Mouse (Mus musculus): ENCODE data around the gene Clec4a3. TPM values are rescaled to one million over a fixed set of nuclear protein-coding genes. Genes with fewer than 3 reads are reported as not detected.
"Not testable (repeated sequence)": the region's sequence is repeated elsewhere in the genome, so short reads cannot be mapped to it uniquely, and the experiment has no call there.

Clec4a3 gene
- 0.33 and 0.61 TPM in 2 replicates for polyA plus RNA-seq (2016; fragmentation: Nextera tagmentation; extraction: Ambion mirVana)

- Histone ChIP-seq H3K4me2 (no peak within 1 kb of the TSS), H3K9ac (no peak within 1 kb of the TSS)
These were observed at the start of gene Clec4a3 for GRCm38 (mm10) chr6:122952401-122952800. TSS of gene Clec4a3 (plus strand) at chr6:122952515.

GRCm38 (mm10) chr6:122919922-122920321 lies 32.4 kb upstream of the Clec4a3 start:
- no peaks in the 10 kb centered on the region for H3K27me3 ChIP-seq (replicated peaks)
- 42% methylated on average over 4 of the region's 4 CpGs for WGBS
- H3K4me3 ChIP-seq: no peak overlapping the region
- no peak overlapping the region for H3K27ac ChIP-seq (ENCODE audit: poor library complexity, severe bottlenecking)
- H3K4me1 ChIP-seq (replicated peaks): no peaks in the 10 kb centered on the region; the same call in 1 of the 2 replicates
- 0 out of 2 replicates have a peak, but pooled peaks have one; percentile 36 for ATAC-seq (ENCODE audit: insufficient number of reproducible peaks, low FRiP score)
- H3K4me2 ChIP-seq: no peak overlapping the region
- H3K9me3 ChIP-seq (replicated peaks): no peaks in the 10 kb centered on the region
- H3K36me3 ChIP-seq: no peaks in the 10 kb centered on the region
- H3K9ac ChIP-seq: no peak overlapping the region

More at GRCm38 (mm10) chr6:122952401-122952800, at the start of gene Clec4a3:
- Histone ChIP-seq H3K4me3 (no peak within 1 kb of the TSS), H3K4me1 (replicated peaks) (no peaks in the 10 kb centered on the region), H3K9me3 (replicated peaks) (no peaks in the 10 kb centered on the region), H3K36me3 (no peaks in the 10 kb centered on the region), H3K27me3 (replicated peaks) (no peaks in the 10 kb centered on the region), H3K27ac (ENCODE audit: poor library complexity, severe bottlenecking) (no peak within 1 kb of the TSS)
- no peak for ATAC-seq (ENCODE audit: insufficient number of reproducible peaks, low FRiP score)
- 74% methylated on average over 8 of the region's 8 CpGs for WGBS

- ATAC-seq (ENCODE audit: insufficient number of reproducible peaks, low FRiP score): no peak
- Histone ChIP-seq H3K9me3 (replicated peaks) (no peaks in the 10 kb centered on the region), H3K27me3 (replicated peaks) (no peaks in the 10 kb centered on the region), H3K27ac (ENCODE audit: poor library complexity, severe bottlenecking) (no peak within 1 kb of the TSS), H3K9ac (no peak within 1 kb of the TSS), H3K4me1 (replicated peaks) (no peaks in the 10 kb centered on the region; the same call in 1 of the 2 replicates), H3K36me3 (no peaks in the 10 kb centered on the region), H3K4me2 (no peak within 1 kb of the TSS), H3K4me3 (no peak within 1 kb of the TSS)
- 57% methylated on average over 4 of the region's 4 CpGs for WGBS
These were observed 30.9 kb upstream of the Clec4a3 start, which contains the start of gene Clec4a1 for GRCm38 (mm10) chr6:122921451-122921850. TSS of gene Clec4a1 (plus strand) at chr6:122921848.

DNA sequence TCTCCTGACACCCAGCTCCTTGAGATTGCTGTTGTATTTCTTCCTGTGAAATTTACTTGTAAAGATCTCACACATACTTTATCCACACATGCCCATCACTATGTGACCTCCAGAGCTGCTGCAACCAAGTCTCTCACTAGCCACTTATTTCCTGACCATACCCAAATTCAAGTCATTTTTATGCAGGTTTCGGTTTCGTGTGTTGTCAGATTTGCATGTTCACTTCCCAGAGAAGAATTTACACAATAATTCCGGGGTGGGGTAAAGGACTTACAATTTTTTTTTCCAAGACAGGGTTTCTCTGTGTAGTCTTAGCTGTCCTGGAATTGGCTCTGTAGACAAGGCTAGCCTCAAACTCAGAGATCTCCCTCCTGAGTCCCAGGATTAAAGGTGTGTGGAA lies 17.5 kb upstream of the Clec4a3 start:
- WGBS: 80% methylated on average over 3 of the region's 3 CpGs
- H3K4me1 ChIP-seq (replicated peaks): no peaks in the 10 kb centered on the region
- H3K27me3 ChIP-seq (replicated peaks): no peaks in the 10 kb centered on the region
- H3K4me2 ChIP-seq: no peak overlapping the region
- H3K27ac ChIP-seq (ENCODE audit: poor library complexity, severe bottlenecking): no peak overlapping the region
- no peaks in the 10 kb centered on the region for H3K9me3 ChIP-seq (replicated peaks)
- ATAC-seq (ENCODE audit: insufficient number of reproducible peaks, low FRiP score): no peak
- no peaks in the 10 kb centered on the region for H3K36me3 ChIP-seq
- no peak overlapping the region for H3K4me3 ChIP-seq
- H3K9ac ChIP-seq: no peak overlapping the region

- H3K4me2 ChIP-seq: no peak overlapping the region
- WGBS: 72% methylated on average over 5 of the region's 5 CpGs
- no peak for ATAC-seq (ENCODE audit: insufficient number of reproducible peaks, low FRiP score)
These were observed 12.7 kb upstream of the Clec4a3 start for GRCm38 (mm10) chr6:122939618-122940017.

GRCm38 (mm10) chr6:122946760-122947159 lies 5.6 kb upstream of the Clec4a3 start:
- Histone ChIP-seq H3K27ac (ENCODE audit: poor library complexity, severe bottlenecking) (no peak overlapping the region), H3K4me1 (replicated peaks) (no peaks in the 10 kb centered on the region), H3K4me2 (no peak overlapping the region), H3K9ac (no peak overlapping the region), H3K9me3 (replicated peaks) (no peaks in the 10 kb centered on the region; the same call in 1 of the 2 replicates), H3K36me3 (no peaks in the 10 kb centered on the region), H3K27me3 (replicated peaks) (no peaks in the 10 kb centered on the region), H3K4me3 (no peak overlapping the region)
- WGBS: 81% methylated on average over 2 of the region's 2 CpGs
- no peak for ATAC-seq (ENCODE audit: insufficient number of reproducible peaks, low FRiP score)

More at GRCm38 (mm10) chr6:122939618-122940017, 12.7 kb upstream of the Clec4a3 start:
- Histone ChIP-seq H3K9ac (no peak overlapping the region), H3K4me3 (no peak overlapping the region), H3K36me3 (no peaks in the 10 kb centered on the region), H3K27ac (ENCODE audit: poor library complexity, severe bottlenecking) (no peak overlapping the region), H3K27me3 (replicated peaks) (no peaks in the 10 kb centered on the region), H3K4me1 (replicated peaks) (no peaks in the 10 kb centered on the region), H3K9me3 (replicated peaks) (no peaks in the 10 kb centered on the region; the same call in 1 of the 2 replicates)

GRCm38 (mm10) chr6:122964562-122964961 lies 12.2 kb downstream of the Clec4a3 start:
- Histone ChIP-seq H3K27ac (ENCODE audit: poor library complexity, severe bottlenecking) (no peak overlapping the region), H3K36me3 (no peaks in the 10 kb centered on the region), H3K4me2 (no peak overlapping the region), H3K9me3 (replicated peaks) (peaks cover 3% of the 10 kb centered on the region; the same call in 1 of the 2 replicates), H3K9ac (no peak overlapping the region), H3K4me3 (no peak overlapping the region), H3K27me3 (replicated peaks) (no peaks in the 10 kb centered on the region), H3K4me1 (replicated peaks) (no peaks in the 10 kb centered on the region)
- 58% methylated on average over 2 of the region's 2 CpGs for WGBS
- no peak for ATAC-seq (ENCODE audit: insufficient number of reproducible peaks, low FRiP score)

DNA sequence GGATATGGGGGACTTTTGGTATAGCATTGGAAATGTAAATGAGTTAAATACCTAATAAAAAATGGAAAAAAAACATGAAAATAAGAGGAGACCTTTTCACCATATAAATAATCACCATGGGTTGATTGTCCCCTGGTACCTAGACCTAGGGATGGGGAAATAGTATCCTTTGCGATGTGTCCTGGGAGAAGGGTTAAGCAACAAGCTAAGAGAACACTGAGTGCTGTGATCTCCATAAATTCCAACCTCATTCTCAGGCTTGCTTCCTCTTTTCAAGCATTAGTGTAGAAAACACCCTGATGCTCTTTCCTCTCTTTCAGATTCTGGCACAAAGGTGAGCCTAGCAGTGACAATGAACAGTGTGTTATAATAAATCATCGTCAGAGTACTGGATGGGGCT lies 16.7 kb downstream of the Clec4a3 start:
- no peaks in the 10 kb centered on the region for H3K4me1 ChIP-seq (replicated peaks)
- H3K27ac ChIP-seq (ENCODE audit: poor library complexity, severe bottlenecking): no peak overlapping the region
- 72% methylated on average over 2 of the region's 2 CpGs for WGBS
- no peak for ATAC-seq (ENCODE audit: insufficient number of reproducible peaks, low FRiP score)
- H3K4me3 ChIP-seq: no peak overlapping the region
- H3K9ac ChIP-seq: no peak overlapping the region
- H3K9me3 ChIP-seq (replicated peaks): no peaks in the 10 kb centered on the region
- no peaks in the 10 kb centered on the region for H3K27me3 ChIP-seq (replicated peaks)
- no peak overlapping the region for H3K4me2 ChIP-seq
- H3K36me3 ChIP-seq: no peaks in the 10 kb centered on the region

DNA sequence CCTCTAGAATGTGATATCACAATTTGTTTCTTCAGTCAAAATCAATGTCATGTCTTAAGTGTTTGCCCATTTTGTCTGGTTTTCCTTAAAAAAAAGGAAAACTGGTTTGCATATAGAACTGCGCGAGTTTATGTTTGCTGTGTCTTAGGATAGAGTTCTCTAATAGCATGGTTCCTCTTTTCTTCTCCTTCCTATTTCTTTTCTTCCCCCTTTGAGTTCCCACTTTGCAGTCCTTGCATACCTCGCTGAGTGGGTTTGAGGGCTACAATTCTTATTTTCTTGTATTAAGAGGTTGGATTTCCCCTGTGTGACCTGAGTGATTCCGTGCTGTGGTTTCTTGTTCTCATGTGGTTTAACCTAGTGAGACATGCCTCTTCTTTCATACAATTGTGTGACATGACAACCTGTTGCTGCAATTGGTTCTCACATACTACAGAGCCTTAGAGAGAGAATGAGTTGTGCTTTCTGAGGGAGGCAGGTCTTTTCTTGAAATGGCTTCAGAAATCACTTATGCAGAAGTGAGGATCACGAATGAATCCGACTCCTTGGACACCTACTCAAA lies 37.6 kb downstream of the Clec4a3 start, which contains the start of gene Clec4a4:
Gene Clec4a4 (plus strand): TSS at position 492 of the 562 bp plus-strand sequence.
- Histone ChIP-seq H3K9ac (no peak within 1 kb of the TSS), H3K4me3 (no peak within 1 kb of the TSS), H3K9me3 (replicated peaks) (no peaks in the 10 kb centered on the region), H3K36me3 (no peaks in the 10 kb centered on the region), H3K4me1 (replicated peaks) (no peaks in the 10 kb centered on the region), H3K4me2 (no peak within 1 kb of the TSS), H3K27me3 (replicated peaks) (no peaks in the 10 kb centered on the region), H3K27ac (ENCODE audit: poor library complexity, severe bottlenecking) (no peak within 1 kb of the TSS)
- WGBS: 78% methylated on average over 6 of the region's 6 CpGs
- no peak for ATAC-seq (ENCODE audit: insufficient number of reproducible peaks, low FRiP score)

- H3K27ac ChIP-seq (ENCODE audit: poor library complexity, severe bottlenecking); H3K4me1 ChIP-seq (replicated peaks); H3K9ac ChIP-seq; H3K36me3 ChIP-seq; H3K4me3 ChIP-seq; H3K27me3 ChIP-seq (replicated peaks); H3K4me2 ChIP-seq; ATAC-seq (ENCODE audit: insufficient number of reproducible peaks, low FRiP score): not testable (repeated sequence)
- WGBS: 68% methylated on average over 2 of the region's 2 CpGs
- peaks cover 13% of the 10 kb centered on the region for H3K9me3 ChIP-seq (replicated peaks)
These were observed 52.4 kb downstream of the Clec4a3 start for GRCm38 (mm10) chr6:123004696-123005095.

DNA sequence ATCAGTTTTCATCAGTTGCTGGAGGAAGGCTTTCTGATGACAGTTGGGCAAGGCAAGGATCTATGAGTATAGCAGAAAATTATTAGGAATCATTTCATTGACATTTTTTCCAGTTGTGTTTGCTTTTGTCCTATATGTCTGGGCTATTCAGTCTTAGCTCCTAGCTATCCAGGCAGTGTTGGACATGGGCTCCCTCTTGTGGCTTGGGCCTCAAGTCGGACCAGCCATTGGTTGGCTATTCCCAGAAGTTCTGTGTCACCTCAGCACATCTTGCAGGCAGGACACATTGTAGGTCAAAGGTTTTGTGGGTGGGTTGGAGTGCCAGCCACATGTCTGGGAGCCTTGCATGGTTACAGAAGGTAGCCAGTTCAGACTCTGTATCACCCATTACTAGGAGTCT lies 53.3 kb downstream of the Clec4a3 start:
- 27% methylated on average over 1 of the region's 1 CpGs for WGBS
- no peaks in the 10 kb centered on the region for H3K36me3 ChIP-seq
- H3K4me2 ChIP-seq: no peak overlapping the region

More for the DNA sequence above, 53.3 kb downstream of the Clec4a3 start:
- Histone ChIP-seq H3K4me1 (replicated peaks) (no peaks in the 10 kb centered on the region), H3K4me3 (no peak overlapping the region), H3K9ac (no peak overlapping the region), H3K27me3 (replicated peaks) (no peaks in the 10 kb centered on the region), H3K27ac (ENCODE audit: poor library complexity, severe bottlenecking) (no peak overlapping the region), H3K9me3 (replicated peaks) (peaks cover 5% of the 10 kb centered on the region; the same call in 1 of the 2 replicates)
- ATAC-seq (ENCODE audit: insufficient number of reproducible peaks, low FRiP score): no peak
